Mouse (Mus musculus) stomach, postnatal 0 days (tissue): Measurements from ENCODE around the gene Myrf. TPM values are rescaled to one million over a fixed set of nuclear protein-coding genes. Genes with fewer than 3 reads are reported as not detected.
A peak's percentile ranks its signal among the peaks of the same experiment; 100 is the strongest.

ENCODE experiments used
- ATAC-seq: fragments of 200-750 bp; cut with Nextera tagmentation; 2 replicates; pipeline ENCODE4 v1.8.0; 2017; ENCODE audit not compliant: low FRiP score, low TSS enrichment
- DNase-seq: peaks from one replicate; pipeline ENCODE4 v3.0.0-alpha.2; 2016; ENCODE audit warnings: low spot score
- H3K27ac ChIP-seq: fragments of 300-500 bp; sonication (generic); replicated peaks from 2 replicates; pipeline ENCODE4 v1.5.1; 2014; ENCODE audit warnings: mild to moderate bottlenecking, control low read depth
- H3K27me3 ChIP-seq: fragments of 300-500 bp; sonication (generic); 2 replicates; pipeline ENCODE4 v1.6.1; 2014; ENCODE audit warnings: low read length; ENCODE audit not compliant: control insufficient read depth, insufficient read depth
- H3K36me3 ChIP-seq: fragments of 300-500 bp; sonication (generic); 2 replicates; pipeline ENCODE4 v1.6.1; 2014; ENCODE audit warnings: low read length, mixed read lengths; ENCODE audit not compliant: control insufficient read depth, insufficient read depth
- H3K4me1 ChIP-seq: fragments of 300-500 bp; sonication (generic); replicated peaks from 2 replicates; pipeline ENCODE4 v1.6.1; 2014; ENCODE audit warnings: antibody characterized with exemption; ENCODE audit not compliant: control insufficient read depth, insufficient read depth
- H3K4me2 ChIP-seq: fragments of 300-500 bp; sonication (generic); replicated peaks from 2 replicates; pipeline ENCODE4 v1.6.1; 2014; ENCODE audit warnings: low read depth, mild to moderate bottlenecking, control low read depth, moderate library complexity
- H3K4me3 ChIP-seq: fragments of 300-500 bp; sonication (generic); 2 replicates; pipeline ENCODE4 v1.5.1; 2014; ENCODE audit warnings: low read depth, low read length, control low read depth
- H3K9ac ChIP-seq: fragments of 300-500 bp; sonication (generic); 2 replicates; pipeline ENCODE4 v1.6.1; 2014; ENCODE audit warnings: mild to moderate bottlenecking, low read length, control low read depth, mixed read lengths
- H3K9me3 ChIP-seq: fragments of 300-500 bp; sonication (generic); 2 replicates; pipeline ENCODE4 v1.6.1; 2016; ENCODE audit warnings: low read length; ENCODE audit not compliant: control insufficient read depth
- CTCF ChIP-seq: IDR thresholded peaks from 2 replicates; pipeline ENCODE4 v1.5.1; 2016; ENCODE audit warnings: antibody characterized with exemption, low read depth, mild to moderate bottlenecking, moderate library complexity
- EP300 ChIP-seq: optimal IDR thresholded peaks from 2 replicates; pipeline ENCODE3; 2016; ENCODE audit warnings: antibody characterized with exemption
- WGBS: fragments of 180-500 bp; shearing (Covaris S2); extraction: QIAGEN DNeasy Blood & Tissue Kit; methylation state at CpG from one replicate; pipeline ENCODE4 v1.1.7; 2014; 5-methylcytosine and 5-hydroxymethylcytosine counted together
- polyA plus RNA-seq: library from polyadenylated mRNA; unstranded; fragments of >200 nt; fragmentation: Nextera tagmentation; extraction: Ambion mirVana; gene quantifications from 2 replicates; pipeline ENCODE4 v1.2.1, GENCODE M21; 2015

Myrf gene
- polyA plus RNA-seq, 1 experiment from 2014 or later, result 9.6 TPM

DNA sequence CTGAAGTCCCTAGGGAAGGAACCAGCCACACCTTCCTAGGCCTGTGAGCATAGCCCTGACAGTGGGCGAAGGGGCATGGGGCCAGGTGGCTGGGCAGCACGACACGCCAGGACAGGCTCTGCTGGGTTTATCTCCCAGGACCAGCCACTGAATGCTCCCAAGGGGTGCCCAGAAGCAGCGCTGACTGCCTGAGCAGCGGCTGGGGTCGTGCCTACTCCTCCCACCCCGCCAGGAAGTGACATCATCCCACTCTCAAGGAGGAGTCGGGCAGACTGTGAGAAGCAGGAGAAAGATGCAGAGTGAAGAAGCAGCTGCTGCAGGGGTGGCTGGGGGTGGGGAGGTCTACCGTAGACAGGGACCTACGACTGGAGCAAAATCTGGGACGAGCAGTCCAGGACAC, 32.2 kb upstream of the Myrf start:
- Histone ChIP-seq H3K4me1 (no peaks in the 10 kb centered on the region), H3K9ac (peak overlapping the region; percentile 38; the same call in 1 of the 2 replicates), H3K27me3 (no peaks in the 10 kb centered on the region), H3K4me2 (0 out of 2 replicates have a peak overlapping the region, but pooled peaks have one; percentile 20), H3K4me3 (no peak overlapping the region), H3K27ac (peak overlapping the region; percentile 63; the same call in 1 of the 2 replicates), H3K9me3 (no peaks in the 10 kb centered on the region), H3K36me3 (no peaks in the 10 kb centered on the region)
- peak; percentile 41 for ATAC-seq
- no peak for DNase-seq
- WGBS, result 25% methylated on average over 11 of the region's 11 CpGs
- no peak for TF ChIP-seq EP300
- no peak for TF ChIP-seq CTCF

DNA sequence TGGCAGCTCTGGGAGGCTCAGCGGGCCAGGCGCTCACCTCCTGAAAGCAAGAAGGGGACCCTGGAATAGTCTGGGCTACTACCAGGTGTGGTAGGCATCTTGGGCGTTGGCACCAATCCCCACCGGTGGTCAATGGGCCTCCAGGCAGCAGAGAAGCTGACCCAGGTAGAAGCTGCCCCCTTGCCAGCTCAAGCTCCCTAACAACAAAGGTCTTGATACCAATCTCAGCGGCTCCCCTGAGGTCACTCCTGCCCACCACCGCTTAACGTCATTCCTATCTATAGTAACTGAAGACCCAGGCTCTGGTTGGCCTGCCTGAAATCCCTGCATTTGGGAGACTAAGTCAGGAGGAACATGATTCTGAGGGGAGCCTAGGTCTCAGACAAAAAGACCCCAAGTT, 31.0 kb upstream of the Myrf start:
- no peak for DNase-seq
- Histone ChIP-seq H3K9me3 (no peaks in the 10 kb centered on the region), H3K4me3 (no peak overlapping the region), H3K36me3 (no peaks in the 10 kb centered on the region), H3K9ac (no peak overlapping the region), H3K4me1 (no peaks in the 10 kb centered on the region), H3K4me2 (no peak overlapping the region), H3K27ac (no peak overlapping the region), H3K27me3 (no peaks in the 10 kb centered on the region)
- no peak for ATAC-seq
- TF ChIP-seq CTCF, result no peak
- 91% methylated on average over 7 of the region's 7 CpGs for WGBS

DNA sequence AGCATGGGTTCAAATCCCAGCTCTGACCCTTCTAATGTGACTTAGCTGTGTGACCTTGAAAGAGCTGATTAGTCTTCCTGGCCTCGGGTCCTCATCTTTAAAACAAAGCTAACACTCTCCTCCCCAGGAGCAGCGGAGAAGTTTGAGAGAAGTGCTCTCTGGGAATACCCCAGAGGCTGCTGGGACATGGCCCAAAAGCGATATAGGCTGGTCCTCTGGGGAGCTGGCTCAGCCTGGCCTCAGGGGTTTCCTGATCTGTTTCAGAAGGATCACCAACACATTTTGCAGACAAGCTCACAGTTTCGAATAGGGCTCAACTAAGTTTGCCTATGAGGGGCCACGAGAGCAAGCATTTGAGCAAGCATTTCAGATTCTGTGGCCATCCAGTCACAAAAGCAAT, 29.8 kb upstream of the Myrf start:
- Histone ChIP-seq H3K27ac (no peak overlapping the region), H3K9me3 (no peaks in the 10 kb centered on the region), H3K36me3 (no peaks in the 10 kb centered on the region), H3K4me1 (no peaks in the 10 kb centered on the region), H3K27me3 (no peaks in the 10 kb centered on the region), H3K4me3 (no peak overlapping the region), H3K4me2 (no peak overlapping the region), H3K9ac (no peak overlapping the region)
- DNase-seq, result no peak
- TF ChIP-seq EP300 (no peak), CTCF (no peak)
- WGBS, result 76% methylated on average over 5 of the region's 5 CpGs
- no peak for ATAC-seq

- Histone ChIP-seq H3K27ac (no peak overlapping the region), H3K36me3 (no peaks in the 10 kb centered on the region), H3K9ac (no peak overlapping the region), H3K9me3 (no peaks in the 10 kb centered on the region), H3K4me3 (no peak overlapping the region), H3K4me1 (no peaks in the 10 kb centered on the region), H3K27me3 (no peaks in the 10 kb centered on the region), H3K4me2 (no peak overlapping the region)
- WGBS, result 84% methylated on average over 15 of the region's 15 CpGs
- no peak for DNase-seq
- TF ChIP-seq EP300 (no peak), CTCF (no peak)
- no peak for ATAC-seq
Observed at GRCm38 (mm10) chr19:10268851-10269250, 28.3 kb upstream of the Myrf start.

DNA sequence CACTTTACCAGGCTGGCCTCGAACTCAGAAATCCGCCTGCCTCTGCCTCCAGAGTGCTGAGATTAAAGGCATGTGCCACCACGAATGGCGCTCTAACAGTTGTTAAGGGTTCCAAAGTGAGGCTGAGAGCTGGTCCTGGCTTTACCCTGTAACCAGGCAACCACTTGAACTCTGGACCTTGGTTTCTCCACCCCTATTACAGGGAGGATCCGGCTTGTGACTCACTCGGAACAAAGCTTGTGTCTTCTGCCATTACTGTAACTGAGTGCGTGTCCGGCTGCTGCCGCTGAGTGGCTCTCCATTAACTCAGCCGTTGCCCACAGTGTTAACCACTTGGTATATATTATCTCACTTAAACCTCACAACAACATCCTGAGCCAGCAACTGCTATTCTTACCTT, 27.4 kb upstream of the Myrf start:
- Histone ChIP-seq H3K9ac (no peak overlapping the region), H3K4me1 (no peaks in the 10 kb centered on the region), H3K27me3 (no peaks in the 10 kb centered on the region), H3K4me2 (no peak overlapping the region), H3K36me3 (no peaks in the 10 kb centered on the region), H3K4me3 (no peak overlapping the region), H3K9me3 (no peaks in the 10 kb centered on the region), H3K27ac (no peak overlapping the region)
- peak; percentile 76 for DNase-seq
- 75% methylated on average over 10 of the region's 10 CpGs for WGBS
- TF ChIP-seq CTCF, result peak; percentile 21; the same call in 1 of the 2 replicates
- TF ChIP-seq EP300, result no peak
- peak; percentile 82 for ATAC-seq

- TF ChIP-seq EP300 (no peak), CTCF (no peak)
- H3K4me1 ChIP-seq, result no peaks in the 10 kb centered on the region
- H3K27ac ChIP-seq, result peak overlapping the region; percentile 82
- H3K9me3 ChIP-seq, result no peaks in the 10 kb centered on the region
- no peak overlapping the region for H3K4me2 ChIP-seq
- 36% methylated on average over 15 of the region's 15 CpGs for WGBS
- no peaks in the 10 kb centered on the region; the same call in 1 of the 2 replicates for H3K36me3 ChIP-seq
- H3K9ac ChIP-seq, result no peak overlapping the region
- H3K27me3 ChIP-seq, result no peaks in the 10 kb centered on the region
- no peak overlapping the region for H3K4me3 ChIP-seq
- peak; percentile 71 for DNase-seq
- peak; percentile 64 for ATAC-seq
Observed at GRCm38 (mm10) chr19:10267057-10267456, 26.5 kb upstream of the Myrf start.
